Mouse (Mus musculus): ENCODE results near the gene Arhgap36. TPM values are rescaled to one million over a fixed set of nuclear protein-coding genes. Genes with fewer than 3 reads are reported as not detected.

The Arhgap36 gene
- 1.3 and 1.8 TPM in 2 replicates for polyA plus RNA-seq (2015; fragmentation: Nextera tagmentation; extraction: Ambion mirVana)

GRCm38 (mm10) chrX:49463442-49463970 lies at the start of gene Arhgap36:
TSS of gene Arhgap36 (plus strand) at chrX:49463945.
- H3K4me2 ChIP-seq (ENCODE audit: low read length): no peak within 1 kb of the TSS
- no peak within 1 kb of the TSS for H3K9ac ChIP-seq (replicated peaks; ENCODE audit: low read depth, low read length)
- H3K4me3 ChIP-seq (replicated peaks; ENCODE audit: low read length): no peak within 1 kb of the TSS
- no peak for ATAC-seq
- no peaks in the 10 kb centered on the region for H3K27me3 ChIP-seq (replicated peaks; ENCODE audit: control insufficient read depth, insufficient read depth, low read length)
- H3K9me3 ChIP-seq (ENCODE audit: control insufficient read depth, low read length): no peaks in the 10 kb centered on the region
- H3K27ac ChIP-seq (ENCODE audit: low read length): no peak within 1 kb of the TSS
- no peaks in the 10 kb centered on the region for H3K4me1 ChIP-seq (replicated peaks; ENCODE audit: control insufficient read depth, insufficient read depth, low read length)
- no peaks in the 10 kb centered on the region for H3K36me3 ChIP-seq (ENCODE audit: control insufficient read depth, insufficient read depth)
- 76% methylated on average over 6 of the region's 6 CpGs for WGBS

- no peaks in the 10 kb centered on the region for H3K27me3 ChIP-seq (replicated peaks; ENCODE audit: control insufficient read depth, insufficient read depth, low read length)
- no peaks in the 10 kb centered on the region for H3K36me3 ChIP-seq (ENCODE audit: control insufficient read depth, insufficient read depth)
- no peak for ATAC-seq
- no peak overlapping the region for H3K4me3 ChIP-seq (replicated peaks; ENCODE audit: low read length)
- WGBS: 44% methylated on average over 10 of the region's 10 CpGs
- H3K4me2 ChIP-seq (ENCODE audit: low read length): no peak overlapping the region
- no peaks in the 10 kb centered on the region for H3K9me3 ChIP-seq (ENCODE audit: control insufficient read depth, low read length)
- no peaks in the 10 kb centered on the region for H3K4me1 ChIP-seq (replicated peaks; ENCODE audit: control insufficient read depth, insufficient read depth, low read length)
- no peak overlapping the region for H3K27ac ChIP-seq (ENCODE audit: low read length)
- no peak overlapping the region for H3K9ac ChIP-seq (replicated peaks; ENCODE audit: low read depth, low read length)
Measured at GRCm38 (mm10) chrX:49457781-49458180, 6.0 kb upstream of the Arhgap36 start.

GRCm38 (mm10) chrX:49470287-49471054 lies 6.7 kb downstream of the Arhgap36 start:
- Histone ChIP-seq H3K36me3 (ENCODE audit: control insufficient read depth, insufficient read depth) (no peaks in the 10 kb centered on the region), H3K4me3 (replicated peaks; ENCODE audit: low read length) (peak overlapping the region; percentile 39), H3K4me1 (replicated peaks; ENCODE audit: control insufficient read depth, insufficient read depth, low read length) (no peaks in the 10 kb centered on the region), H3K27me3 (replicated peaks; ENCODE audit: control insufficient read depth, insufficient read depth, low read length) (no peaks in the 10 kb centered on the region), H3K9ac (replicated peaks; ENCODE audit: low read depth, low read length) (peak overlapping the region; percentile 29; the same call in 1 of the 2 replicates), H3K27ac (ENCODE audit: low read length) (no peak overlapping the region), H3K4me2 (ENCODE audit: low read length) (peak overlapping the region; percentile 64), H3K9me3 (ENCODE audit: control insufficient read depth, low read length) (no peaks in the 10 kb centered on the region)
- WGBS: 28% methylated on average over 23 of the region's 34 CpGs
- ATAC-seq: peak; percentile 64

GRCm38 (mm10) chrX:49479968-49480809 lies 16.4 kb downstream of the Arhgap36 start:
- Histone ChIP-seq H3K36me3 (ENCODE audit: control insufficient read depth, insufficient read depth) (no peaks in the 10 kb centered on the region), H3K27ac (ENCODE audit: low read length) (no peak overlapping the region), H3K27me3 (replicated peaks; ENCODE audit: control insufficient read depth, insufficient read depth, low read length) (0 out of 2 replicates have a peak, but pooled peaks cover 3% of the 10 kb centered on the region), H3K4me3 (replicated peaks; ENCODE audit: low read length) (peak overlapping the region; percentile 41), H3K9ac (replicated peaks; ENCODE audit: low read depth, low read length) (no peak overlapping the region; the same call in 1 of the 2 replicates), H3K9me3 (ENCODE audit: control insufficient read depth, low read length) (no peaks in the 10 kb centered on the region), H3K4me1 (replicated peaks; ENCODE audit: control insufficient read depth, insufficient read depth, low read length) (peaks cover 7% of the 10 kb centered on the region), H3K4me2 (ENCODE audit: low read length) (peak overlapping the region; percentile 62)
- WGBS: 23% methylated on average over 27 of the region's 29 CpGs
- ATAC-seq: peak; percentile 87

GRCm38 (mm10) chrX:49480846-49481245 lies 17.1 kb downstream of the Arhgap36 start:
- no peak overlapping the region for H3K27ac ChIP-seq (ENCODE audit: low read length)
- ATAC-seq: peak; percentile 64
- 20% methylated on average over 12 of the region's 12 CpGs for WGBS

GRCm38 (mm10) chrX:49489141-49489540 lies 25.4 kb downstream of the Arhgap36 start:
- Histone ChIP-seq H3K4me3 (replicated peaks; ENCODE audit: low read length) (no peak overlapping the region), H3K36me3 (ENCODE audit: control insufficient read depth, insufficient read depth) (no peaks in the 10 kb centered on the region), H3K4me1 (replicated peaks; ENCODE audit: control insufficient read depth, insufficient read depth, low read length) (no peaks in the 10 kb centered on the region), H3K9me3 (ENCODE audit: control insufficient read depth, low read length) (no peaks in the 10 kb centered on the region), H3K4me2 (ENCODE audit: low read length) (no peak overlapping the region), H3K27me3 (replicated peaks; ENCODE audit: control insufficient read depth, insufficient read depth, low read length) (0 out of 2 replicates have a peak, but pooled peaks cover 4% of the 10 kb centered on the region), H3K27ac (ENCODE audit: low read length) (no peak overlapping the region), H3K9ac (replicated peaks; ENCODE audit: low read depth, low read length) (no peak overlapping the region)
- 82% methylated on average over 5 of the region's 5 CpGs for WGBS
- ATAC-seq: no peak

More at GRCm38 (mm10) chrX:49480846-49481245, 17.1 kb downstream of the Arhgap36 start:
- Histone ChIP-seq H3K4me2 (ENCODE audit: low read length) (peak overlapping the region; percentile 62), H3K4me1 (replicated peaks; ENCODE audit: control insufficient read depth, insufficient read depth, low read length) (peaks cover 7% of the 10 kb centered on the region), H3K27me3 (replicated peaks; ENCODE audit: control insufficient read depth, insufficient read depth, low read length) (0 out of 2 replicates have a peak, but pooled peaks cover 3% of the 10 kb centered on the region), H3K36me3 (ENCODE audit: control insufficient read depth, insufficient read depth) (no peaks in the 10 kb centered on the region), H3K4me3 (replicated peaks; ENCODE audit: low read length) (peak overlapping the region; percentile 41), H3K9ac (replicated peaks; ENCODE audit: low read depth, low read length) (no peak overlapping the region), H3K9me3 (ENCODE audit: control insufficient read depth, low read length) (no peaks in the 10 kb centered on the region)

- Histone ChIP-seq H3K27me3 (replicated peaks; ENCODE audit: control insufficient read depth, insufficient read depth, low read length) (peaks cover 8% of the 10 kb centered on the region; the same call in 1 of the 2 replicates), H3K9ac (replicated peaks; ENCODE audit: low read depth, low read length) (no peak overlapping the region), H3K27ac (ENCODE audit: low read length) (no peak overlapping the region), H3K4me3 (replicated peaks; ENCODE audit: low read length) (peak overlapping the region; percentile 39), H3K4me1 (replicated peaks; ENCODE audit: control insufficient read depth, insufficient read depth, low read length) (peaks cover 6% of the 10 kb centered on the region), H3K36me3 (ENCODE audit: control insufficient read depth, insufficient read depth) (no peaks in the 10 kb centered on the region), H3K9me3 (ENCODE audit: control insufficient read depth, low read length) (no peaks in the 10 kb centered on the region), H3K4me2 (ENCODE audit: low read length) (peak overlapping the region; percentile 59)
- peak; percentile 58 for ATAC-seq
- 16% methylated on average over 46 of the region's 46 CpGs for WGBS
Measured at GRCm38 (mm10) chrX:49493739-49494449, 30.1 kb downstream of the Arhgap36 start.

All from forebrain, embryonic 16.5 days (tissue).